Mouse (Mus musculus): ENCODE data around the gene Impdh2. TPM values are rescaled to one million over a fixed set of nuclear protein-coding genes. Genes with fewer than 3 reads are reported as not detected.

Gene Impdh2
- total RNA-seq (2021) = 10 to 100 TPM; 78.2 to 83.9 TPM
- long read RNA-seq, transcript Impdh2-201 (14 exons, 1,858 nt) = major isoform, 59 of 70 reads
- long read RNA-seq, partial matches to known transcripts = 7 of 70 reads
- long read RNA-seq, other reads (novel, unspliced or antisense) = 3 of 70 reads

GRCm38 (mm10) chr9:108560227-108560841 lies at the start of gene Impdh2:
TSS of gene Impdh2 (plus strand) at chr9:108560286.
- peak; percentile 91 to 94 for DNase-seq (ENCODE audit: low spot score in 2 of 2)

GRCm38 (mm10) chr9:108516380-108517251 lies 43.5 kb upstream of the Impdh2 start, which contains the start of gene Qrich1:
TSS of gene Qrich1 (plus strand) at chr9:108516806.
- peak; percentile 94 to 96 for DNase-seq (ENCODE audit: low spot score in 2 of 2)

GRCm38 (mm10) chr9:108517253-108517930 lies 42.7 kb upstream of the Impdh2 start:
- peak; percentile 86 to 90 for DNase-seq (ENCODE audit: low spot score in 2 of 2)

GRCm38 (mm10) chr9:108517931-108518332 lies 42.2 kb upstream of the Impdh2 start:
- no peak for DNase-seq (ENCODE audit: low spot score in 2 of 2)

- no peak for DNase-seq (ENCODE audit: low spot score in 2 of 2)
Observed at GRCm38 (mm10) chr9:108521604-108522003, 38.5 kb upstream of the Impdh2 start.

- DNase-seq (ENCODE audit: low spot score in 2 of 2) = no peak
Observed at GRCm38 (mm10) chr9:108523341-108523740, 36.7 kb upstream of the Impdh2 start.

GRCm38 (mm10) chr9:108525400-108525799 lies 34.7 kb upstream of the Impdh2 start:
- DNase-seq (ENCODE audit: low spot score in 2 of 2) = no peak

- DNase-seq (ENCODE audit: low spot score in 2 of 2) = no peak
Observed at GRCm38 (mm10) chr9:108530954-108531353, 29.1 kb upstream of the Impdh2 start.

GRCm38 (mm10) chr9:108531496-108531895 lies 28.6 kb upstream of the Impdh2 start:
- no peak for DNase-seq (ENCODE audit: low spot score in 2 of 2)

GRCm38 (mm10) chr9:108540846-108541245 lies 19.2 kb upstream of the Impdh2 start:
- DNase-seq (ENCODE audit: low spot score in 2 of 2) = no peak

GRCm38 (mm10) chr9:108545986-108546385 lies 14.1 kb upstream of the Impdh2 start:
- DNase-seq (ENCODE audit: low spot score in 2 of 2) = no peak

GRCm38 (mm10) chr9:108546875-108547274 lies 13.2 kb upstream of the Impdh2 start:
- DNase-seq (ENCODE audit: low spot score in 2 of 2) = no peak

GRCm38 (mm10) chr9:108559169-108559568 lies 917 bp upstream of the Impdh2 start:
- DNase-seq (ENCODE audit: low spot score in 2 of 2) = no peak

GRCm38 (mm10) chr9:108563671-108564070 lies 3.6 kb downstream of the Impdh2 start:
- DNase-seq (ENCODE audit: low spot score in 2 of 2) = no peak

GRCm38 (mm10) chr9:108564131-108564530 lies 4.0 kb downstream of the Impdh2 start:
- DNase-seq (ENCODE audit: low spot score in 2 of 2) = no peak

GRCm38 (mm10) chr9:108565881-108566814 lies 6.1 kb downstream of the Impdh2 start:
- DNase-seq (ENCODE audit: low spot score in 2 of 2) = peak in 1 of 2 experiments; percentile 17

- DNase-seq (ENCODE audit: low spot score in 2 of 2) = peak; percentile 98 to 99
Observed at GRCm38 (mm10) chr9:108566815-108567776, 7.0 kb downstream of the Impdh2 start, which contains the start of gene Ndufaf3. TSS of gene Ndufaf3 (minus strand) at chr9:108567434.

GRCm38 (mm10) chr9:108567931-108568419 lies 7.9 kb downstream of the Impdh2 start:
- no peak for DNase-seq (ENCODE audit: low spot score in 2 of 2)

GRCm38 (mm10) chr9:108568511-108568921 lies 8.4 kb downstream of the Impdh2 start:
- DNase-seq (ENCODE audit: low spot score in 2 of 2) = peak in 1 of 2 experiments; percentile 15

Data from layer of hippocampus, postnatal 10 days (tissue).